Mouse (Mus musculus): ENCODE measurements around the gene Ripor2. TPM values are rescaled to one million over a fixed set of nuclear protein-coding genes. Genes with fewer than 3 reads are reported as not detected.

Gene Ripor2
- polyA plus RNA-seq, 1 experiment from 2014 or later: 21.9 TPM

- peaks cover 7% of the 10 kb centered on the region; the same call in 1 of the 2 replicates for H3K4me1 ChIP-seq
These were observed 127.8 kb downstream of the Ripor2 start for GRCm38 (mm10) chr13:24709656-24710396.

GRCm38 (mm10) chr13:24710968-24711367, 129.0 kb downstream of the Ripor2 start:
- Histone ChIP-seq H3K27me3 (peaks cover 18% of the 10 kb centered on the region), H3K27ac (replicated peaks) (no peak overlapping the region), H3K4me1 (peaks cover 12% of the 10 kb centered on the region; the same call in 1 of the 2 replicates), H3K4me2 (replicated peaks) (no peak overlapping the region), H3K9ac (replicated peaks) (no peak overlapping the region), H3K36me3 (0 out of 2 replicates have a peak, but pooled peaks cover 5% of the 10 kb centered on the region), H3K4me3 (no peak overlapping the region), H3K9me3 (no peaks in the 10 kb centered on the region)
- no peak for ATAC-seq (ENCODE audit: low FRiP score, low read depth)
- 70% methylated on average over 7 of the region's 7 CpGs for WGBS

More at GRCm38 (mm10) chr13:24709656-24710396, 127.8 kb downstream of the Ripor2 start:
- H3K9ac ChIP-seq (replicated peaks): no peak overlapping the region
- ATAC-seq (ENCODE audit: low FRiP score, low read depth): no peak
- no peak overlapping the region for H3K27ac ChIP-seq (replicated peaks)
- no peak overlapping the region for H3K4me2 ChIP-seq (replicated peaks)
- 72% methylated on average over 12 of the region's 12 CpGs for WGBS
- peaks cover 13% of the 10 kb centered on the region for H3K27me3 ChIP-seq
- 0 out of 2 replicates have a peak, but pooled peaks cover 6% of the 10 kb centered on the region for H3K36me3 ChIP-seq
- no peaks in the 10 kb centered on the region for H3K9me3 ChIP-seq
- H3K4me3 ChIP-seq: no peak overlapping the region

GRCm38 (mm10) chr13:24712581-24713130, 130.7 kb downstream of the Ripor2 start:
- Histone ChIP-seq H3K36me3 (peaks cover 8% of the 10 kb centered on the region; the same call in 1 of the 2 replicates), H3K4me2 (replicated peaks) (no peak overlapping the region), H3K4me3 (no peak overlapping the region), H3K27ac (replicated peaks) (no peak overlapping the region), H3K9ac (replicated peaks) (no peak overlapping the region), H3K9me3 (no peaks in the 10 kb centered on the region), H3K27me3 (peaks cover 18% of the 10 kb centered on the region), H3K4me1 (peaks cover 12% of the 10 kb centered on the region; the same call in 1 of the 2 replicates)
- 87% methylated on average over 7 of the region's 7 CpGs for WGBS
- ATAC-seq (ENCODE audit: low FRiP score, low read depth): no peak

- peaks cover 12% of the 10 kb centered on the region; the same call in 1 of the 2 replicates for H3K4me1 ChIP-seq
- H3K9ac ChIP-seq (replicated peaks): no peak overlapping the region
- ATAC-seq (ENCODE audit: low FRiP score, low read depth): peak; percentile 81
- no peak overlapping the region for H3K4me3 ChIP-seq
- H3K4me2 ChIP-seq (replicated peaks): peak overlapping the region; percentile 25
- peaks cover 18% of the 10 kb centered on the region for H3K27me3 ChIP-seq
- H3K36me3 ChIP-seq: peaks cover 14% of the 10 kb centered on the region; the same call in 1 of the 2 replicates
- 8% methylated on average over 16 of the region's 16 CpGs for WGBS
- H3K9me3 ChIP-seq: peaks cover under 1% of the 10 kb centered on the region; the same call in 1 of the 2 replicates
- no peak overlapping the region for H3K27ac ChIP-seq (replicated peaks)
These were observed 131.5 kb downstream of the Ripor2 start for GRCm38 (mm10) chr13:24713434-24714000.

- Histone ChIP-seq H3K27ac (replicated peaks) (no peak overlapping the region), H3K36me3 (peaks cover 17% of the 10 kb centered on the region; the same call in 1 of the 2 replicates), H3K9me3 (peaks cover 2% of the 10 kb centered on the region; the same call in 1 of the 2 replicates), H3K4me3 (no peak overlapping the region), H3K4me2 (replicated peaks) (no peak overlapping the region), H3K4me1 (peaks cover 12% of the 10 kb centered on the region; the same call in 1 of the 2 replicates), H3K9ac (replicated peaks) (no peak overlapping the region), H3K27me3 (peaks cover 18% of the 10 kb centered on the region)
- WGBS: 74% methylated on average over 9 of the region's 9 CpGs
- ATAC-seq (ENCODE audit: low FRiP score, low read depth): 0 out of 2 replicates have a peak, but pooled peaks have one; percentile 17
These were observed 132.4 kb downstream of the Ripor2 start for GRCm38 (mm10) chr13:24714360-24714885.

- H3K9ac ChIP-seq (replicated peaks): no peak overlapping the region
- WGBS: 58% methylated on average over 5 of the region's 5 CpGs
These were observed 133.6 kb downstream of the Ripor2 start for GRCm38 (mm10) chr13:24715601-24716000.

GRCm38 (mm10) chr13:24716441-24716840, 134.5 kb downstream of the Ripor2 start:
- Histone ChIP-seq H3K9ac (replicated peaks) (no peak overlapping the region), H3K27me3 (peaks cover 18% of the 10 kb centered on the region), H3K27ac (replicated peaks) (no peak overlapping the region), H3K4me1 (peaks cover 12% of the 10 kb centered on the region; the same call in 1 of the 2 replicates), H3K36me3 (peaks cover 17% of the 10 kb centered on the region; the same call in 1 of the 2 replicates), H3K4me2 (replicated peaks) (no peak overlapping the region), H3K9me3 (peaks cover 2% of the 10 kb centered on the region; the same call in 1 of the 2 replicates), H3K4me3 (no peak overlapping the region)
- WGBS: 85% methylated on average over 9 of the region's 9 CpGs
- no peak for ATAC-seq (ENCODE audit: low FRiP score, low read depth)

More at GRCm38 (mm10) chr13:24715601-24716000, 133.6 kb downstream of the Ripor2 start:
- H3K27me3 ChIP-seq: peaks cover 18% of the 10 kb centered on the region
- H3K27ac ChIP-seq (replicated peaks): no peak overlapping the region
- H3K9me3 ChIP-seq: peaks cover 2% of the 10 kb centered on the region; the same call in 1 of the 2 replicates
- no peak overlapping the region for H3K4me2 ChIP-seq (replicated peaks)
- H3K36me3 ChIP-seq: peaks cover 17% of the 10 kb centered on the region; the same call in 1 of the 2 replicates
- H3K4me3 ChIP-seq: no peak overlapping the region
- H3K4me1 ChIP-seq: peaks cover 12% of the 10 kb centered on the region; the same call in 1 of the 2 replicates
- ATAC-seq (ENCODE audit: low FRiP score, low read depth): no peak

GRCm38 (mm10) chr13:24717677-24718076, 135.7 kb downstream of the Ripor2 start:
- WGBS: 79% methylated on average over 7 of the region's 7 CpGs
- peaks cover 14% of the 10 kb centered on the region for H3K27me3 ChIP-seq
- H3K4me3 ChIP-seq: no peak overlapping the region
- no peak overlapping the region for H3K4me2 ChIP-seq (replicated peaks)
- H3K36me3 ChIP-seq: peaks cover 17% of the 10 kb centered on the region; the same call in 1 of the 2 replicates
- H3K4me1 ChIP-seq: peaks cover 12% of the 10 kb centered on the region; the same call in 1 of the 2 replicates
- no peak overlapping the region for H3K27ac ChIP-seq (replicated peaks)
- peaks cover 2% of the 10 kb centered on the region; the same call in 1 of the 2 replicates for H3K9me3 ChIP-seq
- H3K9ac ChIP-seq (replicated peaks): no peak overlapping the region
- ATAC-seq (ENCODE audit: low FRiP score, low read depth): no peak

- Histone ChIP-seq H3K9me3 (peaks cover 2% of the 10 kb centered on the region; the same call in 1 of the 2 replicates), H3K4me3 (no peak overlapping the region), H3K27ac (replicated peaks) (no peak overlapping the region), H3K36me3 (peaks cover 16% of the 10 kb centered on the region; the same call in 1 of the 2 replicates), H3K4me1 (peaks cover 10% of the 10 kb centered on the region; the same call in 1 of the 2 replicates), H3K27me3 (peaks cover 6% of the 10 kb centered on the region), H3K4me2 (replicated peaks) (no peak overlapping the region), H3K9ac (replicated peaks) (no peak overlapping the region)
- no peak for ATAC-seq (ENCODE audit: low FRiP score, low read depth)
- WGBS: 82% methylated on average over 10 of the region's 10 CpGs
These were observed 139.5 kb downstream of the Ripor2 start for GRCm38 (mm10) chr13:24721502-24721901.

- no peaks in the 10 kb centered on the region for H3K36me3 ChIP-seq
- no peak overlapping the region for H3K4me2 ChIP-seq (replicated peaks)
- H3K9ac ChIP-seq (replicated peaks): no peak overlapping the region
- H3K27me3 ChIP-seq: peaks cover 11% of the 10 kb centered on the region
- 63% methylated on average over 8 of the region's 8 CpGs for WGBS
- peaks cover 10% of the 10 kb centered on the region; the same call in 1 of the 2 replicates for H3K4me1 ChIP-seq
- no peak overlapping the region for H3K27ac ChIP-seq (replicated peaks)
- no peaks in the 10 kb centered on the region for H3K9me3 ChIP-seq
- no peak for ATAC-seq (ENCODE audit: low FRiP score, low read depth)
- no peak overlapping the region for H3K4me3 ChIP-seq
These were observed 141.9 kb downstream of the Ripor2 start for GRCm38 (mm10) chr13:24723699-24724394.

- peaks cover 11% of the 10 kb centered on the region for H3K27me3 ChIP-seq
- H3K4me3 ChIP-seq: no peak overlapping the region
- no peak overlapping the region for H3K27ac ChIP-seq (replicated peaks)
- H3K9ac ChIP-seq (replicated peaks): no peak overlapping the region
- no peaks in the 10 kb centered on the region for H3K36me3 ChIP-seq
- H3K4me2 ChIP-seq (replicated peaks): no peak overlapping the region
- H3K9me3 ChIP-seq: no peaks in the 10 kb centered on the region
- WGBS: 55% methylated on average over 4 of the region's 4 CpGs
- no peak for ATAC-seq (ENCODE audit: low FRiP score, low read depth)
- peaks cover 10% of the 10 kb centered on the region; the same call in 1 of the 2 replicates for H3K4me1 ChIP-seq
These were observed 142.4 kb downstream of the Ripor2 start for GRCm38 (mm10) chr13:24724395-24724759.
